Mouse (Mus musculus) intestine, embryonic 14.5 days (tissue): Measurements from ENCODE around the gene Cirbp. TPM values are rescaled to one million over a fixed set of nuclear protein-coding genes. Genes with fewer than 3 reads are reported as not detected.

Source experiments
- ATAC-seq: fragments of 200-750 bp; cut with Nextera tagmentation; replicated peaks from 2 replicates; pipeline ENCODE4 v1.8.0; 2017; ENCODE audit warnings: low read depth, moderate number of reproducible peaks, moderate TSS enrichment, moderate library complexity; ENCODE audit not compliant: low FRiP score, low TSS enrichment
- DNase-seq: peaks from one replicate; pipeline ENCODE4 v3.0.0-alpha.2; 2018; ENCODE audit warnings: low spot score
- H3K27ac ChIP-seq: fragments of 300-500 bp; sonication (generic); 2 replicates; pipeline ENCODE4 v1.5.1; 2014; ENCODE audit warnings: low read depth, mild to moderate bottlenecking, control low read depth
- H3K27me3 ChIP-seq: fragments of 300-500 bp; sonication (generic); replicated peaks from 2 replicates; pipeline ENCODE4 v1.6.1; 2014; ENCODE audit warnings: low read length, control low read depth; ENCODE audit not compliant: control insufficient read depth, insufficient read depth
- H3K36me3 ChIP-seq: fragments of 300-500 bp; sonication (generic); 2 replicates; pipeline ENCODE4 v1.6.1; 2014; ENCODE audit warnings: low read length, control low read depth; ENCODE audit not compliant: control insufficient read depth, insufficient read depth
- H3K4me1 ChIP-seq: fragments of 300-500 bp; sonication (generic); replicated peaks from 2 replicates; pipeline ENCODE4 v1.6.1; 2014; ENCODE audit warnings: low read length, control low read depth, mixed read lengths; ENCODE audit not compliant: control insufficient read depth, insufficient read depth
- H3K4me2 ChIP-seq: fragments of 300-500 bp; sonication (generic); 2 replicates; pipeline ENCODE4 v1.6.1; 2014; ENCODE audit warnings: low read length
- H3K4me3 ChIP-seq: fragments of 300-500 bp; sonication (generic); 2 replicates; pipeline ENCODE4 v1.5.1; 2014; ENCODE audit warnings: low read depth, low read length, control low read depth, mixed read lengths
- H3K9ac ChIP-seq: fragments of 300-500 bp; sonication (generic); 2 replicates; pipeline ENCODE4 v1.6.1; 2014; ENCODE audit warnings: mild to moderate bottlenecking, low read length
- H3K9me3 ChIP-seq: fragments of 300-500 bp; sonication (generic); 2 replicates; pipeline ENCODE4 v1.6.1; 2016; ENCODE audit warnings: low read length, control low read depth; ENCODE audit not compliant: control insufficient read depth
- WGBS: fragments of 180-500 bp; shearing (Covaris S2); extraction: QIAGEN DNeasy Blood & Tissue Kit; methylation state at CpG from one replicate; pipeline ENCODE4 v1.1.7; 2014; 5-methylcytosine and 5-hydroxymethylcytosine counted together
- polyA plus RNA-seq: library from polyadenylated mRNA; unstranded; fragments of >200 nt; fragmentation: Nextera tagmentation; extraction: Ambion mirVana; gene quantifications from 2 replicates; pipeline ENCODE4 v1.2.1, GENCODE M21; 2014

Cirbp gene
- polyA plus RNA-seq, 1 experiment from 2014 or later, result 81.6 TPM

- no peak for ATAC-seq
- Histone ChIP-seq H3K4me1 (peaks cover 84% of the 10 kb centered on the region), H3K27ac (peak overlapping the region; percentile 83), H3K36me3 (peaks cover 53% of the 10 kb centered on the region), H3K9ac (no peak overlapping the region), H3K4me2 (no peak overlapping the region), H3K9me3 (no peaks in the 10 kb centered on the region), H3K4me3 (no peak overlapping the region), H3K27me3 (no peaks in the 10 kb centered on the region)
- WGBS, result 64% methylated on average over 15 of the region's 15 CpGs
- DNase-seq, result no peak
Observed at GRCm38 (mm10) chr10:80157141-80157929, 8.4 kb upstream of the Cirbp start.

GRCm38 (mm10) chr10:80158307-80158986 lies 7.3 kb upstream of the Cirbp start:
- Histone ChIP-seq H3K4me1 (peaks cover 81% of the 10 kb centered on the region), H3K4me2 (0 out of 2 replicates have a peak overlapping the region, but pooled peaks have one; percentile 65), H3K36me3 (peaks cover 42% of the 10 kb centered on the region), H3K27me3 (no peaks in the 10 kb centered on the region), H3K9me3 (no peaks in the 10 kb centered on the region), H3K27ac (peak overlapping the region; percentile 83), H3K4me3 (no peak overlapping the region), H3K9ac (no peak overlapping the region)
- 10% methylated on average over 18 of the region's 18 CpGs for WGBS
- ATAC-seq (peak; percentile 2; the same call in 1 of the 2 replicates), DNase-seq (peak; percentile 78)

- H3K4me1 ChIP-seq, result peaks cover 80% of the 10 kb centered on the region
- no peaks in the 10 kb centered on the region for H3K9me3 ChIP-seq
- DNase-seq, result no peak
- H3K27me3 ChIP-seq, result no peaks in the 10 kb centered on the region
- peak overlapping the region; percentile 83 for H3K27ac ChIP-seq
- peak overlapping the region; percentile 65 for H3K4me2 ChIP-seq
- 8% methylated on average over 12 of the region's 12 CpGs for WGBS
- H3K36me3 ChIP-seq, result peaks cover 36% of the 10 kb centered on the region
- H3K9ac ChIP-seq, result 0 out of 2 replicates have a peak overlapping the region, but pooled peaks have one; percentile 10
- no peak for ATAC-seq
- H3K4me3 ChIP-seq, result peak overlapping the region; percentile 36
Observed at GRCm38 (mm10) chr10:80159021-80159560, 6.7 kb upstream of the Cirbp start.

GRCm38 (mm10) chr10:80159561-80160454 lies 6.0 kb upstream of the Cirbp start:
- H3K4me1 ChIP-seq, result peaks cover 83% of the 10 kb centered on the region
- peaks cover 29% of the 10 kb centered on the region for H3K36me3 ChIP-seq
- H3K4me3 ChIP-seq, result peak overlapping the region; percentile 36
- under 1% methylated on average over 54 of the region's 55 CpGs for WGBS
- H3K27me3 ChIP-seq, result no peaks in the 10 kb centered on the region
- no peaks in the 10 kb centered on the region for H3K9me3 ChIP-seq
- DNase-seq (peak; percentile 97), ATAC-seq (peak; percentile 75)
- H3K4me2 ChIP-seq, result peak overlapping the region; percentile 65
- H3K9ac ChIP-seq, result 0 out of 2 replicates have a peak overlapping the region, but pooled peaks have one; percentile 10
- H3K27ac ChIP-seq, result peak overlapping the region; percentile 84

GRCm38 (mm10) chr10:80160455-80161371 lies 5.1 kb upstream of the Cirbp start:
- H3K4me3 ChIP-seq, result peak overlapping the region; percentile 33
- H3K9ac ChIP-seq, result peak overlapping the region; percentile 20
- peak overlapping the region; percentile 84 for H3K27ac ChIP-seq
- H3K4me2 ChIP-seq, result peak overlapping the region; percentile 56
- H3K27me3 ChIP-seq, result no peaks in the 10 kb centered on the region
- 3% methylated on average over 28 of the region's 33 CpGs for WGBS
- DNase-seq, result peak; percentile 79
- H3K4me1 ChIP-seq, result peaks cover 83% of the 10 kb centered on the region
- H3K36me3 ChIP-seq, result peaks cover 20% of the 10 kb centered on the region
- ATAC-seq, result no peak
- H3K9me3 ChIP-seq, result no peaks in the 10 kb centered on the region

GRCm38 (mm10) chr10:80161522-80162242 lies 4.1 kb upstream of the Cirbp start:
- Histone ChIP-seq H3K4me1 (peaks cover 81% of the 10 kb centered on the region), H3K9me3 (no peaks in the 10 kb centered on the region), H3K36me3 (peaks cover 10% of the 10 kb centered on the region), H3K27me3 (no peaks in the 10 kb centered on the region), H3K4me3 (peak overlapping the region; percentile 33; the same call in 1 of the 2 replicates), H3K27ac (peak overlapping the region; percentile 84), H3K4me2 (peak overlapping the region; percentile 56), H3K9ac (peak overlapping the region; percentile 20; the same call in 1 of the 2 replicates)
- ATAC-seq (no peak), DNase-seq (peak; percentile 83)
- WGBS, result 4% methylated on average over 7 of the region's 7 CpGs

- Histone ChIP-seq H3K9ac (no peak overlapping the region), H3K27me3 (no peaks in the 10 kb centered on the region), H3K4me2 (peak overlapping the region; percentile 56; the same call in 1 of the 2 replicates), H3K4me1 (peaks cover 80% of the 10 kb centered on the region), H3K4me3 (no peak overlapping the region), H3K27ac (peak overlapping the region; percentile 84), H3K9me3 (no peaks in the 10 kb centered on the region), H3K36me3 (peaks cover 5% of the 10 kb centered on the region)
- WGBS, result 74% methylated on average over 3 of the region's 3 CpGs
- no peak for DNase-seq
- no peak for ATAC-seq
Observed at GRCm38 (mm10) chr10:80162243-80162608, 3.6 kb upstream of the Cirbp start.
